Mouse (Mus musculus) lung, adult 2 months (tissue): ENCODE data around the gene Tmem115.

Source experiments
- CTCF ChIP-seq: fragments of 200-500 bp; IDR thresholded peaks from 2 replicates; pipeline ENCODE4 v1.5.1; 2011; ENCODE audit warnings: mild to moderate bottlenecking, low read length, control low read depth; ENCODE audit not compliant: insufficient read depth
- POLR2A ChIP-seq: fragments of 200-500 bp; IDR thresholded peaks from 2 replicates; pipeline ENCODE4 v1.6.1; 2011; ENCODE audit warnings: low read depth, mild to moderate bottlenecking, control low read depth, low read length, borderline replicate concordance; ENCODE audit errors: extremely low read depth

DNA sequence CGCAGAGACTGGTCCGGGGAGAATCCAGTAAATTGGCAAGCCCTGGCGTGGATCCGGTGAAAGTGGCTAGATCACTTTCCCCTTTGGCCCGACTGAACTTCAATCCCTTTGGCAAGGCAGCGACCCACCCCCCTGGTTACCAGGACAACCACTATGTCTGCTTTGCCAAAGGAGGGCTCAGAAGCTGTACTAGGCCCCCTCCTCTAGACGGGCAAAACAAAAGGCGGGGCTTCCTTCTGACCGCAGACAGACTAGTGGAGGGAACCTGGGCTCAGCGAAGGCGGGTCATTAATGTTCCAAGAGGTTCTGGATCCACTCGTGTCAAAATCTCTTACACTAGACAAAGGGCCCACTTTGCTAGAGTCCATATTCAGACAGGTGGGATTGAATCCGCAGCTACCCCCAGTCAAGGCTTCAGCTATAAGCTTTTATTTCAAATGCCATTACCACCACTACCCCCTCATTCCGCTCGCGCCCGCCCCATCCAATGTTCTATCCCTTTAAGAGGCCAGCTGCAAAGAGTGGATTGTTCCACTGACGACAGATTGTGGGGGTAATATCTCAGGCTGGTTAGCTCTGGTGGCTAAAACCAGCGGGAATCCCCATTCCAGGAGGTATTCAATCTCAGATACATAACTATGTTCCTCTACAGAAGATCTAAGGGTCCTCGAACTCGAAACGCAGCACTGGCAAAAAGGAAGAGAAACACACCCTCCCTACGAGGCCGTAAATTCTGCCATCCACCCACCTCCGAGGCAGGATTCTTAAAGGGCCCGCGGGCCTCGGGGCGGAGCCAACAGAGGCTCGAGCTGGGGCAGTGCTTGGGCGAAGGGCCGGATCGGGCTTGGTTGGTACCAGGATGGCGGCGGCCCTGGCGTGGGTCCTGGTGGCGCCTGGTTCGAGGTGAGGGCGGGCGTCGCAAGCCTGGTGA, 34.9 kb downstream of the Tmem115 start:
- TF ChIP-seq POLR2A (no peak; the same call in 1 of the 2 replicates), CTCF (no peak)
